Mouse (Mus musculus) neural tube, postnatal 0 days (tissue): ENCODE measurements around the gene 4933407L21Rik. TPM values are rescaled to one million over a fixed set of nuclear protein-coding genes. Genes with fewer than 3 reads are reported as not detected.

Experiments
- polyA plus RNA-seq: library from polyadenylated mRNA; unstranded; fragments of >200 nt; fragmentation: Nextera tagmentation; extraction: Ambion mirVana; gene quantifications from 2 replicates; pipeline ENCODE4 v1.2.1, GENCODE M21; 2015

The 4933407L21Rik gene
- polyA plus RNA-seq = 11.5 and 14.3 TPM in 2 replicates

DNA sequence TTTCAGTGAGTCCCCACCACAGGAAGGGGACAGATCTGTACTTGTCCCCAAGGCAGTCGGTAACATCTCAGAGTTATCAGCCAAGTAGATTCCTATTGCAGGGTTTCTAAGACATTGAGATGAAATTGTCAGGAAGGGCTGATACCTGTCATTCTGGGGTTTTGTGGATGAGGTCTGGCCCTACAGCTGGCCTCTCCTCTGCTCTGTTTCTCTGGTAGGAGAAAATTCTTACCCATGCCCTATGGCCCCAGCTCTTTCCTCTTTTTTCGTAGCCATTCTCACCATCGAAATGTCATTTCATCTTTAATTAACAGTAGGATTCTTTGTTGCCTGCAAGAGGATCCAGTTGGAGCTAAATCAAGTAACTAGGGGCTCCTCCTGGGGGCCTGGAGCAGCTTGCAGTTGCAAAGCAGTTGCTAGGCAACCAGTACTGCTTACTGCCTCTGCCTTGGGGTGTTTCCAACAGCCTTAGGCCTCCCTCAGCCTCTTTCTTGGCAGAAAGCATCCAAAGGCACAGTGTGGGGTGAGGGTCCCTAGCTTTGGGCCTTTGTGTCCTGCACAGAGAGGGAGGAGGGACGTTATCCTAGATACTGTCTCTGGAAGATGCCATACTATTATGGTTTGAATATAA lies at the start of gene 4933407L21Rik:
Gene 4933407L21Rik (plus strand): TSS at position 427 of the 631 bp plus-strand sequence.

DNA sequence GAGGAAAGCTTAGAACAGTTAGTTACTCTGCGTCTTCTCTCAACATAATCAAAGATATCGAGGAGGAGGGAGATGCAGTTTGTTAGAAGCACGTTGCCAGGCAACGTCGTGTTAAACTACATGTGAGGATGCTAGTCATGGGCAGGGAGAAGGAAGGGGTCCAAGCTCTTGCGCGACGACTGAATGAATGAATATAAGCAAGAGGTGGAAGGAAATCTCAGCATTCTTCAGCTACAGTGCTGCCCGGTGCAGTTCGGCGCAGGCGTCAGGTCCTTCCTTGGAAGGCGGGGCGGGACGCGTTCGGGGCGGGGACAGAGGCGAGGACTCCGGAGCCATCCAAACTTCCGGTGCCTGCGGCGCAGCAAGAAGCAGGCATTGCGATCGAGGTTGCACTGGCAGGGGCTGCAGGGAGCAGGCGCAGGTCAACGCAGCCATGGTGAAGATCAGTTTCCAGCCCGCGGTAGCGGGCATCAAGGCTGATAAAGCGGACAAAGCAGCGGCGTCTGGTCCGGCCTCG lies 34.0 kb upstream of the 4933407L21Rik start, which contains the start of gene Itm2c:
Gene Itm2c (plus strand): TSS at position 51 of the 517 bp plus-strand sequence.

GRCm38 (mm10) chr1:85960873-85961272 lies 32.6 kb downstream of the 4933407L21Rik start, which contains the start of gene Gpr55:
Gene Gpr55, minus strand, starts transcription at chr1:85961007.

Other genes with a start within 250 kb of the 4933407L21Rik start
- 0.43 and 0.85 TPM in 2 replicates for gene A630001G21Rik, start 149.8 kb upstream of the 4933407L21Rik start, polyA plus RNA-seq
- 45.1 and 49.7 TPM in 2 replicates for gene Cab39, start 135.0 kb upstream of the 4933407L21Rik start, polyA plus RNA-seq
- gene Itm2c, start 34.2 kb upstream of the 4933407L21Rik start, polyA plus RNA-seq = 251 and 261 TPM in 2 replicates
- gene Gpr55, start 32.5 kb downstream of the 4933407L21Rik start, polyA plus RNA-seq = 0.08 and 0.15 TPM in 2 replicates
- 1.5 and 1.7 TPM in 2 replicates for gene Spata3, start 88.3 kb downstream of the 4933407L21Rik start, polyA plus RNA-seq
- 10.6 and 12.2 TPM in 2 replicates for gene 2810459M11Rik, start 117.4 kb downstream of the 4933407L21Rik start, polyA plus RNA-seq
- gene Psmd1, start 135.9 kb downstream of the 4933407L21Rik start, polyA plus RNA-seq = 158 and 161 TPM in 2 replicates
- gene Htr2b, start 183.5 kb downstream of the 4933407L21Rik start, polyA plus RNA-seq = 0.21 and 0.32 TPM in 2 replicates
- gene Gm21972, start 205.2 kb downstream of the 4933407L21Rik start, polyA plus RNA-seq = 0.31 and 0.71 TPM in 2 replicates
- gene Armc9, start 226.3 kb downstream of the 4933407L21Rik start, polyA plus RNA-seq = 31.6 and 33.0 TPM in 2 replicates